Mouse (Mus musculus): ENCODE data around the gene Map3k1. TPM values are rescaled to one million over a fixed set of nuclear protein-coding genes. Genes with fewer than 3 reads are reported as not detected.

The Map3k1 gene
- polyA plus RNA-seq, 1 experiment from 2014 or later: 23.6 TPM

GRCm38 (mm10) chr13:111834613-111835012 is 25.8 kb upstream of the Map3k1 start:
- Histone ChIP-seq H3K27me3 (ENCODE audit: control insufficient read depth, insufficient read depth, low read length) (no peaks in the 10 kb centered on the region), H3K4me3 (replicated peaks; ENCODE audit: low read length) (no peak overlapping the region), H3K4me1 (ENCODE audit: control insufficient read depth, insufficient read depth, low read length) (no peaks in the 10 kb centered on the region), H3K9ac (ENCODE audit: low read length) (no peak overlapping the region), H3K4me2 (ENCODE audit: low read depth, low read length) (0 out of 2 replicates have a peak overlapping the region, but pooled peaks have one; percentile 21), H3K36me3 (ENCODE audit: control insufficient read depth, insufficient read depth, low read length) (no peaks in the 10 kb centered on the region), H3K9me3 (replicated peaks; ENCODE audit: control insufficient read depth, low read length) (no peaks in the 10 kb centered on the region), H3K27ac (ENCODE audit: low read length) (no peak overlapping the region)
- 45% methylated on average over 11 of the region's 11 CpGs for WGBS
- no peak for ATAC-seq (ENCODE audit: insufficient read depth, low FRiP score)

GRCm38 (mm10) chr13:111829473-111829872 is 20.7 kb upstream of the Map3k1 start:
- Histone ChIP-seq H3K9me3 (replicated peaks; ENCODE audit: control insufficient read depth, low read length) (no peaks in the 10 kb centered on the region), H3K4me1 (ENCODE audit: control insufficient read depth, insufficient read depth, low read length) (no peaks in the 10 kb centered on the region), H3K36me3 (ENCODE audit: control insufficient read depth, insufficient read depth, low read length) (no peaks in the 10 kb centered on the region), H3K4me2 (ENCODE audit: low read depth, low read length) (no peak overlapping the region), H3K27ac (ENCODE audit: low read length) (no peak overlapping the region), H3K9ac (ENCODE audit: low read length) (no peak overlapping the region), H3K27me3 (ENCODE audit: control insufficient read depth, insufficient read depth, low read length) (no peaks in the 10 kb centered on the region), H3K4me3 (replicated peaks; ENCODE audit: low read length) (no peak overlapping the region)
- no peak for ATAC-seq (ENCODE audit: insufficient read depth, low FRiP score)
- WGBS: 41% methylated on average over 2 of the region's 2 CpGs

- no peak for ATAC-seq (ENCODE audit: insufficient read depth, low FRiP score)
- Histone ChIP-seq H3K27ac (ENCODE audit: low read length) (no peak overlapping the region), H3K9ac (ENCODE audit: low read length) (no peak overlapping the region), H3K9me3 (replicated peaks; ENCODE audit: control insufficient read depth, low read length) (no peaks in the 10 kb centered on the region), H3K4me3 (replicated peaks; ENCODE audit: low read length) (no peak overlapping the region), H3K4me1 (ENCODE audit: control insufficient read depth, insufficient read depth, low read length) (no peaks in the 10 kb centered on the region), H3K27me3 (ENCODE audit: control insufficient read depth, insufficient read depth, low read length) (no peaks in the 10 kb centered on the region), H3K36me3 (ENCODE audit: control insufficient read depth, insufficient read depth, low read length) (no peaks in the 10 kb centered on the region), H3K4me2 (ENCODE audit: low read depth, low read length) (no peak overlapping the region)
- 82% methylated on average over 4 of the region's 4 CpGs for WGBS
These were observed 18.7 kb upstream of the Map3k1 start for GRCm38 (mm10) chr13:111827481-111827880.

- Histone ChIP-seq H3K9me3 (replicated peaks; ENCODE audit: control insufficient read depth, low read length) (no peaks in the 10 kb centered on the region), H3K27me3 (ENCODE audit: control insufficient read depth, insufficient read depth, low read length) (no peaks in the 10 kb centered on the region), H3K4me3 (replicated peaks; ENCODE audit: low read length) (no peak overlapping the region), H3K4me1 (ENCODE audit: control insufficient read depth, insufficient read depth, low read length) (no peaks in the 10 kb centered on the region), H3K27ac (ENCODE audit: low read length) (no peak overlapping the region), H3K4me2 (ENCODE audit: low read depth, low read length) (no peak overlapping the region), H3K36me3 (ENCODE audit: control insufficient read depth, insufficient read depth, low read length) (no peaks in the 10 kb centered on the region), H3K9ac (ENCODE audit: low read length) (no peak overlapping the region)
- ATAC-seq (ENCODE audit: insufficient read depth, low FRiP score): no peak
- WGBS: 67% methylated on average over 4 of the region's 4 CpGs
These were observed 15.4 kb upstream of the Map3k1 start for GRCm38 (mm10) chr13:111824178-111824577.

- no peak overlapping the region for H3K4me2 ChIP-seq (ENCODE audit: low read depth, low read length)
- WGBS: 85% methylated on average over 7 of the region's 7 CpGs
- H3K4me3 ChIP-seq (replicated peaks; ENCODE audit: low read length): no peak overlapping the region
- H3K27ac ChIP-seq (ENCODE audit: low read length): no peak overlapping the region
- H3K27me3 ChIP-seq (ENCODE audit: control insufficient read depth, insufficient read depth, low read length): no peaks in the 10 kb centered on the region
- H3K36me3 ChIP-seq (ENCODE audit: control insufficient read depth, insufficient read depth, low read length): no peaks in the 10 kb centered on the region
- no peaks in the 10 kb centered on the region; the same call in 1 of the 2 replicates for H3K4me1 ChIP-seq (ENCODE audit: control insufficient read depth, insufficient read depth, low read length)
- no peaks in the 10 kb centered on the region for H3K9me3 ChIP-seq (replicated peaks; ENCODE audit: control insufficient read depth, low read length)
- ATAC-seq (ENCODE audit: insufficient read depth, low FRiP score): no peak
- no peak overlapping the region for H3K9ac ChIP-seq (ENCODE audit: low read length)
These were observed 13.1 kb upstream of the Map3k1 start for GRCm38 (mm10) chr13:111821727-111822375.

GRCm38 (mm10) chr13:111819618-111820385 is 11.0 kb upstream of the Map3k1 start:
- no peak for ATAC-seq (ENCODE audit: insufficient read depth, low FRiP score)
- Histone ChIP-seq H3K27me3 (ENCODE audit: control insufficient read depth, insufficient read depth, low read length) (no peaks in the 10 kb centered on the region), H3K4me1 (ENCODE audit: control insufficient read depth, insufficient read depth, low read length) (no peaks in the 10 kb centered on the region; the same call in 1 of the 2 replicates), H3K9ac (ENCODE audit: low read length) (no peak overlapping the region), H3K4me3 (replicated peaks; ENCODE audit: low read length) (no peak overlapping the region), H3K36me3 (ENCODE audit: control insufficient read depth, insufficient read depth, low read length) (no peaks in the 10 kb centered on the region), H3K27ac (ENCODE audit: low read length) (no peak overlapping the region), H3K9me3 (replicated peaks; ENCODE audit: control insufficient read depth, low read length) (no peaks in the 10 kb centered on the region), H3K4me2 (ENCODE audit: low read depth, low read length) (no peak overlapping the region)
- 87% methylated on average over 9 of the region's 9 CpGs for WGBS

GRCm38 (mm10) chr13:111819106-111819505 is 10.3 kb upstream of the Map3k1 start:
- no peak for ATAC-seq (ENCODE audit: insufficient read depth, low FRiP score)
- Histone ChIP-seq H3K4me3 (replicated peaks; ENCODE audit: low read length) (no peak overlapping the region), H3K27me3 (ENCODE audit: control insufficient read depth, insufficient read depth, low read length) (no peaks in the 10 kb centered on the region), H3K4me2 (ENCODE audit: low read depth, low read length) (no peak overlapping the region), H3K4me1 (ENCODE audit: control insufficient read depth, insufficient read depth, low read length) (no peaks in the 10 kb centered on the region; the same call in 1 of the 2 replicates), H3K9me3 (replicated peaks; ENCODE audit: control insufficient read depth, low read length) (no peaks in the 10 kb centered on the region), H3K9ac (ENCODE audit: low read length) (no peak overlapping the region), H3K27ac (ENCODE audit: low read length) (no peak overlapping the region), H3K36me3 (ENCODE audit: control insufficient read depth, insufficient read depth, low read length) (no peaks in the 10 kb centered on the region)
- 80% methylated on average over 4 of the region's 4 CpGs for WGBS

GRCm38 (mm10) chr13:111818216-111818903 is 9.6 kb upstream of the Map3k1 start:
- Histone ChIP-seq H3K4me2 (ENCODE audit: low read depth, low read length) (no peak overlapping the region), H3K4me3 (replicated peaks; ENCODE audit: low read length) (no peak overlapping the region), H3K9ac (ENCODE audit: low read length) (no peak overlapping the region), H3K9me3 (replicated peaks; ENCODE audit: control insufficient read depth, low read length) (no peaks in the 10 kb centered on the region), H3K36me3 (ENCODE audit: control insufficient read depth, insufficient read depth, low read length) (no peaks in the 10 kb centered on the region), H3K4me1 (ENCODE audit: control insufficient read depth, insufficient read depth, low read length) (no peaks in the 10 kb centered on the region; the same call in 1 of the 2 replicates), H3K27me3 (ENCODE audit: control insufficient read depth, insufficient read depth, low read length) (no peaks in the 10 kb centered on the region), H3K27ac (ENCODE audit: low read length) (no peak overlapping the region)
- WGBS: 66% methylated on average over 15 of the region's 15 CpGs
- peak; percentile 71; the same call in 1 of the 2 replicates for ATAC-seq (ENCODE audit: insufficient read depth, low FRiP score)

- H3K4me2 ChIP-seq (ENCODE audit: low read depth, low read length): no peak overlapping the region
- no peak for ATAC-seq (ENCODE audit: insufficient read depth, low FRiP score)
- H3K9me3 ChIP-seq (replicated peaks; ENCODE audit: control insufficient read depth, low read length): no peaks in the 10 kb centered on the region
- H3K36me3 ChIP-seq (ENCODE audit: control insufficient read depth, insufficient read depth, low read length): no peaks in the 10 kb centered on the region
- WGBS: 83% methylated on average over 7 of the region's 7 CpGs
- no peaks in the 10 kb centered on the region; the same call in 1 of the 2 replicates for H3K4me1 ChIP-seq (ENCODE audit: control insufficient read depth, insufficient read depth, low read length)
- H3K27ac ChIP-seq (ENCODE audit: low read length): no peak overlapping the region
- H3K9ac ChIP-seq (ENCODE audit: low read length): no peak overlapping the region
- H3K27me3 ChIP-seq (ENCODE audit: control insufficient read depth, insufficient read depth, low read length): no peaks in the 10 kb centered on the region
- no peak overlapping the region for H3K4me3 ChIP-seq (replicated peaks; ENCODE audit: low read length)
These were observed 9.0 kb upstream of the Map3k1 start for GRCm38 (mm10) chr13:111817773-111818172.
